Mouse (Mus musculus): ENCODE measurements around the gene Gm20388.

Gene Gm20388

GRCm38 (mm10) chr8:120416522-120417394, 506.1 kb downstream of the Gm20388 start:
- peak; percentile 83 for DNase-seq (ENCODE audit: extremely low read depth, insufficient read length, low spot score)

- DNase-seq (ENCODE audit: extremely low read depth, insufficient read length, low spot score), result no peak
These were observed 507.5 kb downstream of the Gm20388 start for GRCm38 (mm10) chr8:120418188-120418587.

GRCm38 (mm10) chr8:120419675-120420074, 509.0 kb downstream of the Gm20388 start:
- DNase-seq (ENCODE audit: extremely low read depth, insufficient read length, low spot score), result no peak

- DNase-seq (ENCODE audit: extremely low read depth, insufficient read length, low spot score), result no peak
These were observed 509.6 kb downstream of the Gm20388 start for GRCm38 (mm10) chr8:120420226-120420625.

- no peak for DNase-seq (ENCODE audit: extremely low read depth, insufficient read length, low spot score)
These were observed 511.0 kb downstream of the Gm20388 start for GRCm38 (mm10) chr8:120421638-120422037.

GRCm38 (mm10) chr8:120422236-120422635, 511.6 kb downstream of the Gm20388 start:
- DNase-seq (ENCODE audit: extremely low read depth, insufficient read length, low spot score), result no peak

- no peak for DNase-seq (ENCODE audit: extremely low read depth, insufficient read length, low spot score)
These were observed 512.9 kb downstream of the Gm20388 start for GRCm38 (mm10) chr8:120423576-120423975.

- DNase-seq (ENCODE audit: extremely low read depth, insufficient read length, low spot score), result no peak
These were observed 514.2 kb downstream of the Gm20388 start for GRCm38 (mm10) chr8:120424829-120425198.

- no peak for DNase-seq (ENCODE audit: extremely low read depth, insufficient read length, low spot score)
These were observed 514.7 kb downstream of the Gm20388 start for GRCm38 (mm10) chr8:120425199-120425941.

GRCm38 (mm10) chr8:120426105-120426504, 515.5 kb downstream of the Gm20388 start:
- DNase-seq (ENCODE audit: extremely low read depth, insufficient read length, low spot score), result no peak

- DNase-seq (ENCODE audit: extremely low read depth, insufficient read length, low spot score), result no peak
These were observed 516.2 kb downstream of the Gm20388 start for GRCm38 (mm10) chr8:120426622-120427385.

GRCm38 (mm10) chr8:120428492-120428891, 517.9 kb downstream of the Gm20388 start:
- DNase-seq (ENCODE audit: extremely low read depth, insufficient read length, low spot score), result no peak

- no peak for DNase-seq (ENCODE audit: extremely low read depth, insufficient read length, low spot score)
These were observed 518.5 kb downstream of the Gm20388 start for GRCm38 (mm10) chr8:120429116-120429515.

GRCm38 (mm10) chr8:120431042-120431441, 520.4 kb downstream of the Gm20388 start:
- DNase-seq (ENCODE audit: extremely low read depth, insufficient read length, low spot score), result no peak

- no peak for DNase-seq (ENCODE audit: extremely low read depth, insufficient read length, low spot score)
These were observed 521.8 kb downstream of the Gm20388 start for GRCm38 (mm10) chr8:120432438-120432837.

GRCm38 (mm10) chr8:120433143-120433542, 522.5 kb downstream of the Gm20388 start:
- no peak for DNase-seq (ENCODE audit: extremely low read depth, insufficient read length, low spot score)

GRCm38 (mm10) chr8:120433734-120434133, 523.1 kb downstream of the Gm20388 start:
- no peak for DNase-seq (ENCODE audit: extremely low read depth, insufficient read length, low spot score)

- no peak for DNase-seq (ENCODE audit: extremely low read depth, insufficient read length, low spot score)
These were observed 525.1 kb downstream of the Gm20388 start for GRCm38 (mm10) chr8:120435781-120436180.

- DNase-seq (ENCODE audit: extremely low read depth, insufficient read length, low spot score), result peak; percentile 42
These were observed 525.9 kb downstream of the Gm20388 start for GRCm38 (mm10) chr8:120436491-120437030.

GRCm38 (mm10) chr8:120437207-120437606, 526.6 kb downstream of the Gm20388 start:
- no peak for DNase-seq (ENCODE audit: extremely low read depth, insufficient read length, low spot score)

Measured in 3134 (cell line).